Mouse (Mus musculus) testis, postnatal 14 days (tissue): ENCODE measurements around the gene Gm49711.
A peak's percentile ranks its signal among the peaks of the same experiment; 100 is the strongest.

Experiments
- DNase-seq: peaks from one replicate; pipeline ENCODE4 v3.0.0; 2021; ENCODE audit warnings: low spot score

The Gm49711 gene

GRCm38 (mm10) chr16:92057852-92058643, at the start of gene Gm49711, which contains the start of the genes Mrps6 and Slc5a3:
Gene Gm49711, plus strand, starts transcription at chr16:92058316.
Gene Mrps6, plus strand, starts transcription at chr16:92058270.
Gene Slc5a3, plus strand, starts transcription at chr16:92058322.
- peak; percentile 90 for DNase-seq

- no peak for DNase-seq
These were observed 48.5 kb upstream of the Gm49711 start for GRCm38 (mm10) chr16:92009586-92009985.

GRCm38 (mm10) chr16:92016792-92017191, 41.3 kb upstream of the Gm49711 start:
- DNase-seq, result no peak

GRCm38 (mm10) chr16:92019141-92020118, 38.7 kb upstream of the Gm49711 start:
- no peak for DNase-seq

DNA sequence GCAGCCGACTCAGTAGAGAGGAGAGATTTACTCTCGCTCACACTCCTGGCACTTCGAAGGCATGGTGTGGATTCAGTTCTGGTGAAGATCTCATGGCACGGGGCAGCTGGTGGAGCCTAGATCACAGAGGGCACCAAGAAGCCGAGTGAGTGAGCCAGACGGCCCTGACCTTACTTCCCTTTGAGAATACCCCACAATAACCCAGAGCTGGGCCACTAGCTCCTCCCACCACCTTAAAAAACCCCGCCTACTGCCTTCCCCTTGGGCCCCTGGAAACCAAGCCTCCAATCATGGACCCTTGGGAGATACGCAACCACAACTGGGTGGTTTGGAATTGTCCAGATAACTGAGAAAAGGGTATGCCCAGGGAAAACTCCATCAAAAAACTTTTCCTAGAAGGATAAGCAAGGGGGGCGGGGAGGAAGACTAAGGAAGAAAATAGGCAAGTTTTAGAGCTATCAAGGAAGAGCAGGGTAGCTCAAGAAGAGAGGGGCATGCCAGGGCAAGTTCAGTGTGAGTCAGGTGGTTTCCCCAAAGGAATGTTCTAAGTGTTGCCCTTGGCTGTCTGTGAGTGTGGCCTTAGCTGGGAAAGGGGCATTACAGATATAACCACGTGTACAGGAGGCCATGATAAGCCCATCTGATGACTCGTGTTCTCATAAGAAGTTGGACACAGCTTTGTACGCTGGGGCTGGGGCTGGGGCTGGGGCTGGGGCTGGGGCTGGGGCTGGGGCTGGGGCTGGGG, 36.3 kb upstream of the Gm49711 start:
- no peak for DNase-seq

- DNase-seq, result no peak
These were observed 35.4 kb upstream of the Gm49711 start for GRCm38 (mm10) chr16:92022494-92023283.

DNA sequence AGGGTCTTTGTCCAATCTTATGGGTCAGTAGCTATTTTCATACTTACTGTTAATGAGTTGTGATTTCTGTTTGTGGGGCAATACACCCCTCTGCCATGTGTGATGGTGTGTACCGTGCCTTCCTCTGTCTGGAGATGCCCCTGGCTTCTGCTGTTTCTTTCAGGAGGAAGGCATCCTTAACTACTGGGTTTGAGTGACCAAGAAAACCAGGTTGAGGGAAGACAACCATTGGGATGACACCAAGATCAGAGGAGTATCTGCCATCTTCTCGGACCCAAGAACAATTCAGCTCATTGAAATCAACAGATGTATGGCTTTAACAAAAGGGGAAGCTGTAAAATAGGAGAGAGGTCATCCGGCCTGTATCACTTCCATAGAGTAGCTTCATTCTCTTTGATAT, 24.8 kb upstream of the Gm49711 start:
- no peak for DNase-seq

- DNase-seq, result no peak
These were observed 23.4 kb upstream of the Gm49711 start for GRCm38 (mm10) chr16:92034676-92035075.

DNA sequence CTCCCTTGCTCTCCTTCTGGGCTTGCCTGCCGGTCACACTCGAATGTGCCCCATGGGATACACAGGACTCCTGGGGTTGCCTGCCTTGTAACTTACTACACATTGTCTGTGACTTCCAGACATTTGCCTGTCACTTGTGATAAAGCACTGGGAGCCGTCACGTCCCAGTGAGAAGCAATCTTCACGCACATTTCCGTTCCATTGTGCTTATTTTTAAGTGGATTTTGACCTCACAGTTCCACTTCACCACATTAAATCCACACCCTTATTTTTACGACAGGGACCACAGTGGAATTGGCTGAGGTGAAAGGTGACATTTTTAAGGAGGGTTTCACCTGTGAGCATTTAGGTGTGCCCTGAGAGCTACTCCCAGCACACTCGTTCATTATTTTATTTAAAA, 21.4 kb upstream of the Gm49711 start:
- no peak for DNase-seq

GRCm38 (mm10) chr16:92037891-92038607, 20.1 kb upstream of the Gm49711 start:
- DNase-seq, result no peak

- DNase-seq, result no peak
These were observed 18.7 kb upstream of the Gm49711 start for GRCm38 (mm10) chr16:92039421-92039820.

GRCm38 (mm10) chr16:92039966-92040365, 18.1 kb upstream of the Gm49711 start:
- DNase-seq, result no peak

- DNase-seq, result peak; percentile 41
These were observed 6.3 kb upstream of the Gm49711 start for GRCm38 (mm10) chr16:92051777-92052310.

- no peak for DNase-seq
These were observed 5.5 kb upstream of the Gm49711 start for GRCm38 (mm10) chr16:92052569-92052968.

DNA sequence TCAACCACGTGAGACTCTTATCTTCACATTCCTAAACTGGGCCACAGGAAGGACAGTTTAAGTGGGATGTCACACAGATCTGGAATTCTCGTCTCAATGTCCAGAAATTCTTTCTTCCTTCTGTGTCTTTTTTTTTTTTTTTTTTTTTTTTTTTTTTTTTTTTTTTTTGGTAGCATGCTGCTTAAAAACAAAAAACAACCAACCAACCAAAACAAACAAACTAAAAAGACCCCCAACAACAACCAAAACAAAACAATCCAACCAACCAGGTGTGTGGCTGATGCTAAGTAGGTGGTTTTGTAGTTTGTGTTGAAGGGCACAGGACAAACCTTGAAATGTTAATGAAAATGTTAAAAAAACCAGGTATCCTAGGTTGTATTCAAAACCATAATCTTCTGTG, 1.4 kb upstream of the Gm49711 start:
- no peak for DNase-seq

- DNase-seq, result no peak
These were observed 662 bp upstream of the Gm49711 start for GRCm38 (mm10) chr16:92057456-92057851.

DNA sequence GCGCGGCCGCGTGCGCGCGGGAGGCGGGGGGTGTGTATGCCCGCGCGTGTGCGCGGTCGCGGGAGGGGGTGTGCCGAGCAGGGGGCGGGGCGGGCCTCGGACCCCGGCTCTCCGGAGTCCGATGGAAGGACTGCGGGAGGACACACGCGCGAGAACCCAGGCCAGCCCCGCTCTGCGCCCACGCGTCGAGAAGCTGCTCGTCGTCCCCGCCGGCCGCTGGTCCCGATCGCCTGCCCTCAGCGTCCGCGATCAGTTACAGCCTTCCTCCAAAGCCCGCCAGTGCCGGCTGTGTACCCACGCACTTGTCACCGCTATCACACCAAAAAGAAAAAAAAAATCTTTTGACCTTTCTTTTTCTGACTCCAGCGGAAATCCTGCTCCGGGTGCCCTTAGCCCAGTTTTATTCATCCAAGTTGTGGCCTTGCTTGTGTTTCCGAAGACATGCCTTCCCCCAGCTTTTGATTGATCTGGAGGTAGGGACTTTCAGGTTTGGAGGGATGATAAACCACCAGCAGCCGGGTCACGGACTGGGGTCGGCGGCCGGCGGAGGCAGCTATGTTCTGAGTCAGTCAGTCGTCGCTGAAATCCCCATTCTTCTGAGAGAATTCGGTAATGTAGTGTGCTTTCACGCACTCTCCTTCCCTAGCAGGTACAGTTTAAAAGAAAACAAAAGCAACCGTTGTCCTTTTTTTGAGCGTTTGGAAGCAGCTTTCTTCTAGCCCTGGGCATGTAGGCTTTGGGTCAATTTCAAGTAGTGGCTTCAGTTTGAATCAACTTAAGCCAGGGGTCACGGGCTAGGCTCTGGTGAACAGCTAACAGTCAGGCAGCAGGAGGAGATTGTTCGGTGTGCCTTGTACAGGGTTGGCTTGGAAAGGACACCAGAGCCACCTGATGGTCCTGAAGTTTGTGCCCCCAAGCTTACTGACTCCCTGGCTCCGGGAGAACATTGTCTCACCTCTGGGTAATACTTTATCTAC, 816 bp downstream of the Gm49711 start:
- no peak for DNase-seq

DNA sequence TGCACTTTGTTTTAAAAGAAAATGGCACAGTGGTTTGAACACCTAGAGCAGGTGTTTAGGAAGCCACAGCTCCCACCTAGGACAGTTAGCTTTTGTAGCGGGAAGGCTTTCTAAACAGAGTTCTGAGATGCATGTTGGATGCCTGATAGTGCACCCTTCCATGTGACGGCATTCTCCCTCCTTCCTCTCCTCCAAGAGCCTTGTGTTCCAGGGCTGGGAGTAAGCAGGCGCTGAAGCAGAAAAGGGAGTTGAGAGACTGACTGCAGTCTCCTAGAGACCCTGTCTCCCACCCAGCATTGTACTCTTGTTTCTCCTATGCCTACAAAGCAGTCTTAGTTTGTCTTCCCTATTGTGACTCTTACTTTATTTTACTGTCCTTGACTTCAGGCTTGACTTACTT, 2.1 kb downstream of the Gm49711 start:
- DNase-seq, result no peak

- no peak for DNase-seq
These were observed 3.5 kb downstream of the Gm49711 start for GRCm38 (mm10) chr16:92061586-92061985.
